Mouse (Mus musculus) lung, embryonic 14.5 days (tissue): ENCODE measurements at regions not wholly inside any gene's neighbourhood (a gene's known extent, or its start where the extent isn't known, plus 50 kb on each side); places are given as distances from the start of the nearest gene placed in this dataset.

Experiments used
- ATAC-seq: fragments of 200-750 bp; cut with Nextera tagmentation; 2 replicates; pipeline ENCODE4 v1.8.0; 2017; ENCODE audit warnings: mild to moderate bottlenecking, moderate TSS enrichment, moderate library complexity; ENCODE audit not compliant: insufficient read depth
- DNase-seq: peaks from one replicate; pipeline ENCODE4 v3.0.0-alpha.2; 2015
- H3K27ac ChIP-seq: fragments of 300-500 bp; sonication (generic); 2 replicates; pipeline ENCODE4 v1.5.1; 2014; ENCODE audit warnings: low read depth, mild to moderate bottlenecking, moderate library complexity
- H3K27me3 ChIP-seq: fragments of 300-500 bp; sonication (generic); 2 replicates; pipeline ENCODE4 v1.6.1; 2014; ENCODE audit warnings: low read length, control low read depth; ENCODE audit not compliant: insufficient read depth
- H3K36me3 ChIP-seq: fragments of 300-500 bp; sonication (generic); 2 replicates; pipeline ENCODE4 v1.6.1; 2014; ENCODE audit warnings: control low read depth; ENCODE audit not compliant: insufficient read depth
- H3K4me1 ChIP-seq: fragments of 300-500 bp; sonication (generic); 2 replicates; pipeline ENCODE4 v1.6.1; 2014; ENCODE audit warnings: antibody characterized with exemption, control low read depth; ENCODE audit not compliant: insufficient read depth
- H3K4me2 ChIP-seq: fragments of 300-500 bp; sonication (generic); 2 replicates; pipeline ENCODE4 v1.6.1; 2014; ENCODE audit warnings: mild to moderate bottlenecking
- H3K4me3 ChIP-seq: fragments of 300-500 bp; sonication (generic); 2 replicates; pipeline ENCODE4 v1.5.1; 2014; ENCODE audit warnings: low read depth, low read length
- H3K9ac ChIP-seq: fragments of 300-500 bp; sonication (generic); 2 replicates; pipeline ENCODE4 v1.6.1; 2014
- H3K9me3 ChIP-seq: fragments of 300-500 bp; sonication (generic); 2 replicates; pipeline ENCODE4 v1.6.1; 2016; ENCODE audit warnings: low read depth, low read length, control low read depth
- CTCF ChIP-seq: IDR thresholded peaks from 2 replicates; pipeline ENCODE4 v1.5.1; 2016; ENCODE audit warnings: antibody characterized with exemption, low read depth
- WGBS: fragments of 180-500 bp; shearing (Covaris S2); extraction: QIAGEN DNeasy Blood & Tissue Kit; methylation state at CpG from one replicate; pipeline ENCODE4 v1.1.7; 2014; 5-methylcytosine and 5-hydroxymethylcytosine counted together

- no peaks in the 10 kb centered on the region for H3K4me1 ChIP-seq
- no peak overlapping the region for H3K4me3 ChIP-seq
- no peaks in the 10 kb centered on the region for H3K36me3 ChIP-seq
- no peaks in the 10 kb centered on the region for H3K27me3 ChIP-seq
- no peak overlapping the region for H3K27ac ChIP-seq
- ATAC-seq (peak; percentile 76), DNase-seq (peak; percentile 81)
- no peak for TF ChIP-seq CTCF
- no peak overlapping the region for H3K9ac ChIP-seq
- no peak overlapping the region for H3K4me2 ChIP-seq
- 48% methylated on average over 4 of the region's 4 CpGs for WGBS
- H3K9me3 ChIP-seq = no peaks in the 10 kb centered on the region
Measured at GRCm38 (mm10) chr14:71231223-71231815, 631.7 kb upstream of the Fam160b2 start.

- 60% methylated on average over 7 of the region's 7 CpGs for WGBS
- Histone ChIP-seq H3K9ac (no peak overlapping the region), H3K36me3 (no peaks in the 10 kb centered on the region), H3K4me1 (no peaks in the 10 kb centered on the region), H3K27ac (no peak overlapping the region), H3K4me3 (no peak overlapping the region), H3K27me3 (no peaks in the 10 kb centered on the region), H3K9me3 (no peaks in the 10 kb centered on the region), H3K4me2 (no peak overlapping the region)
- peak; percentile 82 for DNase-seq
- peak; percentile 89 for ATAC-seq
- TF ChIP-seq CTCF = no peak
Measured at GRCm38 (mm10) chr14:71230484-71231188, 631.0 kb upstream of the Fam160b2 start.

GRCm38 (mm10) chr14:71229955-71230354 lies 630.3 kb upstream of the Fam160b2 start:
- Histone ChIP-seq H3K4me1 (no peaks in the 10 kb centered on the region), H3K27me3 (no peaks in the 10 kb centered on the region), H3K4me2 (no peak overlapping the region), H3K9ac (no peak overlapping the region), H3K4me3 (no peak overlapping the region), H3K36me3 (no peaks in the 10 kb centered on the region), H3K9me3 (no peaks in the 10 kb centered on the region), H3K27ac (no peak overlapping the region)
- WGBS = 85% methylated on average over 2 of the region's 2 CpGs
- no peak for TF ChIP-seq CTCF
- DNase-seq (no peak), ATAC-seq (no peak)

- H3K4me3 ChIP-seq = no peak overlapping the region
- no peaks in the 10 kb centered on the region for H3K36me3 ChIP-seq
- no peaks in the 10 kb centered on the region for H3K9me3 ChIP-seq
- no peak for TF ChIP-seq CTCF
- no peaks in the 10 kb centered on the region for H3K4me1 ChIP-seq
- H3K9ac ChIP-seq = no peak overlapping the region
- WGBS = 66% methylated on average over 8 of the region's 8 CpGs
- no peak overlapping the region for H3K27ac ChIP-seq
- H3K27me3 ChIP-seq = no peaks in the 10 kb centered on the region
- no peak overlapping the region for H3K4me2 ChIP-seq
- ATAC-seq = no peak
- no peak for DNase-seq
Measured at GRCm38 (mm10) chr14:71228894-71229446, 629.3 kb upstream of the Fam160b2 start.

GRCm38 (mm10) chr14:71217041-71217440 lies 617.4 kb upstream of the Fam160b2 start:
- TF ChIP-seq CTCF = no peak
- Histone ChIP-seq H3K4me2 (no peak overlapping the region), H3K27ac (no peak overlapping the region), H3K9ac (no peak overlapping the region), H3K9me3 (no peaks in the 10 kb centered on the region), H3K4me3 (no peak overlapping the region), H3K36me3 (no peaks in the 10 kb centered on the region), H3K27me3 (no peaks in the 10 kb centered on the region), H3K4me1 (no peaks in the 10 kb centered on the region)
- WGBS = 54% methylated on average over 1 of the region's 1 CpGs
- DNase-seq (no peak), ATAC-seq (no peak)

- no peaks in the 10 kb centered on the region for H3K4me1 ChIP-seq
- H3K9me3 ChIP-seq = no peaks in the 10 kb centered on the region
- no peak overlapping the region for H3K4me3 ChIP-seq
- DNase-seq (no peak), ATAC-seq (no peak)
- 82% methylated on average over 3 of the region's 3 CpGs for WGBS
- no peak for TF ChIP-seq CTCF
- H3K27me3 ChIP-seq = no peaks in the 10 kb centered on the region
- no peak overlapping the region for H3K4me2 ChIP-seq
- no peaks in the 10 kb centered on the region for H3K36me3 ChIP-seq
- H3K9ac ChIP-seq = no peak overlapping the region
- H3K27ac ChIP-seq = no peak overlapping the region
Measured at GRCm38 (mm10) chr14:71211359-71211978, 611.8 kb upstream of the Fam160b2 start.

GRCm38 (mm10) chr14:71203459-71203858 lies 603.8 kb upstream of the Fam160b2 start:
- WGBS = 41% methylated on average over 6 of the region's 6 CpGs

More at GRCm38 (mm10) chr14:71203459-71203858, 603.8 kb upstream of the Fam160b2 start:
- Histone ChIP-seq H3K4me2 (no peak overlapping the region), H3K36me3 (no peaks in the 10 kb centered on the region), H3K4me3 (no peak overlapping the region), H3K9ac (no peak overlapping the region), H3K9me3 (no peaks in the 10 kb centered on the region), H3K27ac (no peak overlapping the region; the same call in 1 of the 2 replicates), H3K27me3 (no peaks in the 10 kb centered on the region), H3K4me1 (no peaks in the 10 kb centered on the region)
- no peak for TF ChIP-seq CTCF
- ATAC-seq (no peak; the same call in 1 of the 2 replicates), DNase-seq (peak; percentile 28)
